Mouse (Mus musculus): ENCODE measurements around the gene Fga. TPM values are rescaled to one million over a fixed set of nuclear protein-coding genes. Genes with fewer than 3 reads are reported as not detected.
A peak's percentile ranks its signal among the peaks of the same experiment; 100 is the strongest.

The Fga gene
- polyA plus RNA-seq (2015; fragmentation: Nextera tagmentation; extraction: Ambion mirVana), result 0.10 TPM in 1 of 2 replicates, not detected in the other

- no peak within 1 kb of the TSS for H3K9ac ChIP-seq (replicated peaks; ENCODE audit: low read depth, low read length)
- no peaks in the 10 kb centered on the region for H3K4me1 ChIP-seq (replicated peaks; ENCODE audit: control insufficient read depth, insufficient read depth, low read length)
- H3K36me3 ChIP-seq (ENCODE audit: control insufficient read depth, insufficient read depth), result no peaks in the 10 kb centered on the region
- H3K27ac ChIP-seq (ENCODE audit: low read length), result no peak within 1 kb of the TSS
- no peak for ATAC-seq
- 83% methylated on average over 9 of the region's 9 CpGs for WGBS
- H3K4me3 ChIP-seq (replicated peaks; ENCODE audit: low read length), result no peak within 1 kb of the TSS
- H3K27me3 ChIP-seq (replicated peaks; ENCODE audit: control insufficient read depth, insufficient read depth, low read length), result no peaks in the 10 kb centered on the region
- no peaks in the 10 kb centered on the region for H3K9me3 ChIP-seq (ENCODE audit: control insufficient read depth, low read length)
- no peak within 1 kb of the TSS for H3K4me2 ChIP-seq (ENCODE audit: low read length)
Observed at GRCm38 (mm10) chr3:83025475-83026301, at the start of gene Fga. Gene Fga (plus strand): TSS chr3:83026076.

GRCm38 (mm10) chr3:82980818-82981217 is 45.1 kb upstream of the Fga start:
- H3K27ac ChIP-seq (ENCODE audit: low read length), result peak overlapping the region; percentile 33; the same call in 1 of the 2 replicates
- 81% methylated on average over 6 of the region's 6 CpGs for WGBS
- H3K9ac ChIP-seq (replicated peaks; ENCODE audit: low read depth, low read length), result no peak overlapping the region
- no peaks in the 10 kb centered on the region for H3K4me1 ChIP-seq (replicated peaks; ENCODE audit: control insufficient read depth, insufficient read depth, low read length)
- no peak overlapping the region for H3K4me3 ChIP-seq (replicated peaks; ENCODE audit: low read length)
- H3K4me2 ChIP-seq (ENCODE audit: low read length), result no peak overlapping the region
- no peak for ATAC-seq
- H3K36me3 ChIP-seq (ENCODE audit: control insufficient read depth, insufficient read depth), result no peaks in the 10 kb centered on the region
- no peaks in the 10 kb centered on the region for H3K27me3 ChIP-seq (replicated peaks; ENCODE audit: control insufficient read depth, insufficient read depth, low read length)
- no peaks in the 10 kb centered on the region for H3K9me3 ChIP-seq (ENCODE audit: control insufficient read depth, low read length)

- ATAC-seq, result no peak
- Histone ChIP-seq H3K27me3 (replicated peaks; ENCODE audit: control insufficient read depth, insufficient read depth, low read length) (no peaks in the 10 kb centered on the region), H3K9ac (replicated peaks; ENCODE audit: low read depth, low read length) (no peak overlapping the region), H3K4me2 (ENCODE audit: low read length) (no peak overlapping the region), H3K9me3 (ENCODE audit: control insufficient read depth, low read length) (no peaks in the 10 kb centered on the region), H3K27ac (ENCODE audit: low read length) (no peak overlapping the region), H3K4me1 (replicated peaks; ENCODE audit: control insufficient read depth, insufficient read depth, low read length) (no peaks in the 10 kb centered on the region), H3K36me3 (ENCODE audit: control insufficient read depth, insufficient read depth) (no peaks in the 10 kb centered on the region), H3K4me3 (replicated peaks; ENCODE audit: low read length) (no peak overlapping the region)
- 67% methylated on average over 8 of the region's 8 CpGs for WGBS
Observed at GRCm38 (mm10) chr3:82981861-82982260, 44.0 kb upstream of the Fga start.

GRCm38 (mm10) chr3:82984840-82985239 is 41.0 kb upstream of the Fga start:
- no peak for ATAC-seq
- H3K9ac ChIP-seq (replicated peaks; ENCODE audit: low read depth, low read length), result no peak overlapping the region
- no peaks in the 10 kb centered on the region for H3K4me1 ChIP-seq (replicated peaks; ENCODE audit: control insufficient read depth, insufficient read depth, low read length)
- no peaks in the 10 kb centered on the region for H3K27me3 ChIP-seq (replicated peaks; ENCODE audit: control insufficient read depth, insufficient read depth, low read length)
- H3K4me3 ChIP-seq (replicated peaks; ENCODE audit: low read length), result no peak overlapping the region
- no peaks in the 10 kb centered on the region for H3K9me3 ChIP-seq (ENCODE audit: control insufficient read depth, low read length)
- no peak overlapping the region for H3K4me2 ChIP-seq (ENCODE audit: low read length)
- WGBS, result 83% methylated on average over 2 of the region's 2 CpGs
- no peaks in the 10 kb centered on the region for H3K36me3 ChIP-seq (ENCODE audit: control insufficient read depth, insufficient read depth)
- H3K27ac ChIP-seq (ENCODE audit: low read length), result no peak overlapping the region

- no peak for ATAC-seq
- no peak overlapping the region for H3K4me2 ChIP-seq (ENCODE audit: low read length)
- peaks cover 6% of the 10 kb centered on the region for H3K4me1 ChIP-seq (replicated peaks; ENCODE audit: control insufficient read depth, insufficient read depth, low read length)
- H3K9me3 ChIP-seq (ENCODE audit: control insufficient read depth, low read length), result no peaks in the 10 kb centered on the region
- no peaks in the 10 kb centered on the region for H3K27me3 ChIP-seq (replicated peaks; ENCODE audit: control insufficient read depth, insufficient read depth, low read length)
- no peak overlapping the region for H3K4me3 ChIP-seq (replicated peaks; ENCODE audit: low read length)
- H3K27ac ChIP-seq (ENCODE audit: low read length), result no peak overlapping the region
- H3K9ac ChIP-seq (replicated peaks; ENCODE audit: low read depth, low read length), result no peak overlapping the region
- WGBS, result 87% methylated on average over 12 of the region's 12 CpGs
- no peaks in the 10 kb centered on the region for H3K36me3 ChIP-seq (ENCODE audit: control insufficient read depth, insufficient read depth)
Observed at GRCm38 (mm10) chr3:82991963-82992362, 33.9 kb upstream of the Fga start.

GRCm38 (mm10) chr3:82992956-82993355 is 32.9 kb upstream of the Fga start:
- Histone ChIP-seq H3K9ac (replicated peaks; ENCODE audit: low read depth, low read length) (no peak overlapping the region), H3K9me3 (ENCODE audit: control insufficient read depth, low read length) (no peaks in the 10 kb centered on the region), H3K4me2 (ENCODE audit: low read length) (no peak overlapping the region), H3K27ac (ENCODE audit: low read length) (no peak overlapping the region), H3K27me3 (replicated peaks; ENCODE audit: control insufficient read depth, insufficient read depth, low read length) (no peaks in the 10 kb centered on the region), H3K4me1 (replicated peaks; ENCODE audit: control insufficient read depth, insufficient read depth, low read length) (peaks cover 6% of the 10 kb centered on the region), H3K4me3 (replicated peaks; ENCODE audit: low read length) (no peak overlapping the region), H3K36me3 (ENCODE audit: control insufficient read depth, insufficient read depth) (no peaks in the 10 kb centered on the region)
- ATAC-seq, result no peak
- 92% methylated on average over 6 of the region's 6 CpGs for WGBS

GRCm38 (mm10) chr3:82995368-82995767 is 30.5 kb upstream of the Fga start:
- WGBS, result 3% methylated on average over 24 of the region's 24 CpGs
- Histone ChIP-seq H3K27ac (ENCODE audit: low read length) (no peak overlapping the region), H3K4me2 (ENCODE audit: low read length) (peak overlapping the region; percentile 48), H3K9me3 (ENCODE audit: control insufficient read depth, low read length) (no peaks in the 10 kb centered on the region), H3K27me3 (replicated peaks; ENCODE audit: control insufficient read depth, insufficient read depth, low read length) (no peaks in the 10 kb centered on the region), H3K4me1 (replicated peaks; ENCODE audit: control insufficient read depth, insufficient read depth, low read length) (peaks cover 8% of the 10 kb centered on the region), H3K4me3 (replicated peaks; ENCODE audit: low read length) (peak overlapping the region; percentile 18; the same call in 1 of the 2 replicates), H3K9ac (replicated peaks; ENCODE audit: low read depth, low read length) (peak overlapping the region; percentile 41; the same call in 1 of the 2 replicates), H3K36me3 (ENCODE audit: control insufficient read depth, insufficient read depth) (no peaks in the 10 kb centered on the region)
- ATAC-seq, result peak; percentile 51; the same call in 1 of the 2 replicates

GRCm38 (mm10) chr3:82996656-82997055 is 29.2 kb upstream of the Fga start:
- H3K27ac ChIP-seq (ENCODE audit: low read length), result no peak overlapping the region
- H3K4me3 ChIP-seq (replicated peaks; ENCODE audit: low read length), result no peak overlapping the region
- no peaks in the 10 kb centered on the region for H3K36me3 ChIP-seq (ENCODE audit: control insufficient read depth, insufficient read depth)
- H3K9ac ChIP-seq (replicated peaks; ENCODE audit: low read depth, low read length), result no peak overlapping the region
- no peak overlapping the region for H3K4me2 ChIP-seq (ENCODE audit: low read length)
- 62% methylated on average over 3 of the region's 3 CpGs for WGBS
- no peaks in the 10 kb centered on the region for H3K9me3 ChIP-seq (ENCODE audit: control insufficient read depth, low read length)
- no peaks in the 10 kb centered on the region for H3K27me3 ChIP-seq (replicated peaks; ENCODE audit: control insufficient read depth, insufficient read depth, low read length)
- ATAC-seq, result no peak
- H3K4me1 ChIP-seq (replicated peaks; ENCODE audit: control insufficient read depth, insufficient read depth, low read length), result peaks cover 8% of the 10 kb centered on the region

- 25% methylated on average over 8 of the region's 8 CpGs for WGBS
- peaks cover 8% of the 10 kb centered on the region for H3K4me1 ChIP-seq (replicated peaks; ENCODE audit: control insufficient read depth, insufficient read depth, low read length)
- peak; percentile 92 for ATAC-seq
- H3K4me3 ChIP-seq (replicated peaks; ENCODE audit: low read length), result no peak overlapping the region
- H3K9me3 ChIP-seq (ENCODE audit: control insufficient read depth, low read length), result no peaks in the 10 kb centered on the region
- H3K27ac ChIP-seq (ENCODE audit: low read length), result no peak overlapping the region
- no peaks in the 10 kb centered on the region for H3K36me3 ChIP-seq (ENCODE audit: control insufficient read depth, insufficient read depth)
- H3K27me3 ChIP-seq (replicated peaks; ENCODE audit: control insufficient read depth, insufficient read depth, low read length), result no peaks in the 10 kb centered on the region
- H3K4me2 ChIP-seq (ENCODE audit: low read length), result no peak overlapping the region
- no peak overlapping the region for H3K9ac ChIP-seq (replicated peaks; ENCODE audit: low read depth, low read length)
Observed at GRCm38 (mm10) chr3:82998772-82999463, 27.0 kb upstream of the Fga start.
